Mouse (Mus musculus): ENCODE results near the gene Tmem203.

Gene Tmem203

DNA sequence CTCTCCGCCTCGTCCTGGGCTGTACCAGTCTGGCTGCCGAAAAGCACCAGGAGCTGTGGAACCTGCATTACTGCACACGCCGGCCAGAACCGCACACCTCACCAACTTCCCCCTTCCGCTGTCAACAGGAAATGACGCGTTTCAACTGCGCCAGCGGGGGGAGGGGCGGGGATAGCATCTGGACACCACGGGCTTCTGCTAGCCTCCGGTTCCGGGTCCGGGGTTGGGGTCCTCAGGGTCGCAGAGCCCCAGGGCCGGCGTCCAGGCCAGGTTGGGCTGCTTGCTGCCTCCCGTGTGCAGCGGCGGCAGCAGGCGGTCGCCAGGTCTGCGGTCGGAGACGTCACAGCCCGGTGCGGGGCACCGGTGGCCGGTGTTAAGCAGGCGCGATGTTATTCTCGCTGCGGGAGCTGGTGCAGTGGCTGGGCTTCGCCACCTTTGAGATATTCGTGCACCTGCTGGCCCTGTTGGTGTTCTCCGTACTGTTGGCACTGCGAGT lies at the start of gene Tmem203:
Gene Tmem203, plus strand, starts transcription at position 156 of the 496 bp plus-strand sequence.
- peak; percentile 91 to 94 for DNase-seq

DNA sequence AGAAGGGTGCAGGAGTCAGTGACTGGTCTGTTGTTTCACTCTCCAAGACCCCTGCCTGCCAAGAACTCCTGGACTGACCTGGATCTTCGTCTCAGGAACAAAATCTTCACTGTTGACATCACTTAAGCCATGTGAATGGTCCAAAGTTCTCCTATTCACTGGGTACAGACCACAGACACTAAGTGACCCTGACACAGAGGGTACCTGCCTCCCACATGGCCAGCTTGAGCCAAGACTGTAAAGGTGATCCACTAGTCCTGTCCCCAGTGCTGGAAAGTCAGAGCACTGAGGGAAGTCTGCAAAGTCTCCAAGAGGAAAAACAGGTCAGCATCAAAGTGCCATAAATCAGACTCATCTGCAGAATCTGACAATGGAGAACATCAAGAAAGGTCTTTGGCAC lies 47.6 kb upstream of the Tmem203 start:
- DNase-seq = no peak

DNA sequence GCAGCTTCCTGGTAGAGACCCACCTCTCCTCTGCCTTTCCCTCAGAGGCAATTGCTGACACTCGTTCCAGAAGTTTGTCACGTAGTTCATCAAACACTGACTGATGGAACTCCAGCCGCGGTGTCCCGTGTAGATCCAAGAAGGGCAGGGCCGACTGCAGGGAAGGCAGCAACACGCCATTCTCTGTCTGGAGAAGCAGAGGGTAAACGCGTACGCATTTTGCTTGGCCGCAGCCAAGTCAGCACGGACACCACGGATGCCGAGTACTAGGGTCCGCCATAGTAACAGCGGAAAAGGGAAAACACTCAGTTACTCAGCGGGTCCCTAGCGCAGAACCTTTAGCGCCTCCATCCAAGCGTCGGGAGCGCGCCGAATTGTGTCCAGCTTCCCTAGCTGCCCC lies 44.6 kb upstream of the Tmem203 start:
- DNase-seq = no peak

GRCm38 (mm10) chr2:25211121-25211670 lies 44.0 kb upstream of the Tmem203 start, which contains the start of gene Nelfb:
Gene Nelfb (minus strand): TSS chr2:25211489.
- DNase-seq = peak; percentile 92 to 94

- DNase-seq = no peak
Measured at GRCm38 (mm10) chr2:25213266-25213865, 41.9 kb upstream of the Tmem203 start.

- no peak for DNase-seq
Measured at GRCm38 (mm10) chr2:25214444-25214843, 40.8 kb upstream of the Tmem203 start, which contains the start of gene Stpg3. Gene Stpg3 (minus strand): TSS chr2:25214637.

GRCm38 (mm10) chr2:25217666-25218065 lies 37.6 kb upstream of the Tmem203 start:
- no peak for DNase-seq

- no peak for DNase-seq
Measured at GRCm38 (mm10) chr2:25218445-25218844, 36.8 kb upstream of the Tmem203 start, which contains the start of gene Fam166a. Gene Fam166a (plus strand): TSS chr2:25218745.

GRCm38 (mm10) chr2:25221331-25221772 lies 33.9 kb upstream of the Tmem203 start:
- DNase-seq = no peak

DNA sequence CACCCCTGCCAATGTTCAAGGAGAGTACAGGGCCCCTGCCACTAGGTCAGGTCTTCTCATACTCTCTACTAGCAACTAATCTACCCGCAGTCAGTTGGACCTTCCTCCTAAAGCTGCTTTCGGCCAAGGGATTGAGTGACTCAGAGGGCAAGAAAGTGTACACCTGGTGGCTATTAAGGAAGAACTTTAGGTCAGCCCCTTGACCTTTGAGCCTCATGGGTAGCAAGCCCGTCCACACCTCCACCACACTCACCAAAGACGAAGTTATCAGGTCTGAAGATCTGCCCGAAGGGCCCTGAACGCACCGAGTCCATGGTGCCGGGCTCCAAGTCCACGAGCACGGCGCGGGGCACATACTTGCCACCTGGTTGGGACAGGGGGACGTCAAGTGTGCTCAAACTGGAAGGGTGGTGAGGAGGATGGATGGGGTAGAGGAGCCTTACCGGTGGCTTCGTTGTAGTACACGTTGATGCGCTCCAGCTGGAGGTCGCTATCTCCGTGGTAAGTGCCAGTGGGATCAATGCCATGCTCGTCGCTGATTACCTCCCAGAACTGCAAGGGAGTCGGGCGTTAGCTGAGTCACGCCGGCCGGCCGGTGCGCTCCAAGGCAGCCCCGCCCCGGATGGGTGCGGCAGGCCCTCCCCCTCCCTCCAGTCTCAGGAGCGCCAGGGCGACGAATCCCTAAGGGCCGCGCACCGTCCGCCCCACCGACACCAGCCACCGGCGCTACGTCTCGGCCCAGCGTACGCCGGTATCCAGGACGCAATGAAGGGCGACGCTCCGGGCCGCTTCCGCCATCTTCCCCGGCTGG lies 31.4 kb upstream of the Tmem203 start:
- peak; percentile 73 to 81 for DNase-seq

GRCm38 (mm10) chr2:25224492-25224765 lies 30.8 kb upstream of the Tmem203 start, which contains the start of gene Tubb4b:
Gene Tubb4b (minus strand): TSS chr2:25224702.
- DNase-seq = no peak

- peak; percentile 97 to 98 for DNase-seq
Measured at GRCm38 (mm10) chr2:25224766-25225752, 30.2 kb upstream of the Tmem203 start.

DNA sequence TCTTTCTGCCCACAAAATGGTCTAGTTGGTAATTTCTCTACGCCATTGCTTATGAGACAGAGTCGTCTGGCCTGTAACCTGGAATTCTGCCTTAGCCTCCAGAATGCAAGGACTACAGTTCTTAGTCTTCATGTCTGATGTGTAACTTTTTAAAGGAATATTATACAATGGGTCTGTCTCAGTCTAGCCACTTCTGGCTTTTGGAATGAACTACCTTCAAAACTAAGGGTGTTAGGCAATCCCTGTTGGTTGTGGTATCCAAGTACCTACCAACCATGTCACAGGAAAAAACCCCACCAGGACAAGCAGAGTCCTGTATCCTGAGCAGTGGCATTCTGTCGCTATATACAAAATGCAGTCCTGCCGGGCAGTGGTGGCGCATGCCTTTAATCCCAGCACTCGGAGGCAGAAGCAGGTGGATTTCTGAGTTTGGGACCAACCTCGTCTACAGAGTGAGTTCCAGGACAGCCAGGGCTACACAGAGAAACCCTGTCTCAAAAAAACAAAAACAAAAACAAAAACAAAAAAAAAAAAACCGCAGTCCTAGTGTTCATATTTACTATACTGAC lies 29.3 kb upstream of the Tmem203 start:
- peak in 1 of 2 experiments; percentile 12 for DNase-seq

- peak in 1 of 2 experiments; percentile 42 for DNase-seq
Measured at GRCm38 (mm10) chr2:25226864-25227263, 28.4 kb upstream of the Tmem203 start.

DNA sequence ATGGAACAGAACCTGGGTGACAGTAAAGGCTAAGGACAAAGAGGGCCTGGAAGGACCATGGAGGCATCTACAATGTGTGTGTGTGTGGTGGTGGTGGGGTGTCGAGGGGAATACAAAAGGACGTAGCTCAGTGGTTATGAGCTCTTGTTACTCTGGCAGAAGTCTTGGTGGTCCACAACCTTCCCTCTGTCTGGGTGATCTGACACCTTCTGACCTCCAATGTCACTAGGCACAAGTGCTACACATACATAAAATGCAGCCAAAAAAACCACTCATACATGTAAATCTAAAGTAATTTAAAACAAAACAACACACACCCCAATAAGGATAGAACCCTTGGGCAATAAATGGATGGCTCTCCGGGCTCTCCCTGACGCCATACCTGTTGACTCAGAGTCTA lies 27.8 kb upstream of the Tmem203 start:
- DNase-seq = no peak

GRCm38 (mm10) chr2:25228431-25228889 lies 26.8 kb upstream of the Tmem203 start:
- peak; percentile 89 to 92 for DNase-seq

DNA sequence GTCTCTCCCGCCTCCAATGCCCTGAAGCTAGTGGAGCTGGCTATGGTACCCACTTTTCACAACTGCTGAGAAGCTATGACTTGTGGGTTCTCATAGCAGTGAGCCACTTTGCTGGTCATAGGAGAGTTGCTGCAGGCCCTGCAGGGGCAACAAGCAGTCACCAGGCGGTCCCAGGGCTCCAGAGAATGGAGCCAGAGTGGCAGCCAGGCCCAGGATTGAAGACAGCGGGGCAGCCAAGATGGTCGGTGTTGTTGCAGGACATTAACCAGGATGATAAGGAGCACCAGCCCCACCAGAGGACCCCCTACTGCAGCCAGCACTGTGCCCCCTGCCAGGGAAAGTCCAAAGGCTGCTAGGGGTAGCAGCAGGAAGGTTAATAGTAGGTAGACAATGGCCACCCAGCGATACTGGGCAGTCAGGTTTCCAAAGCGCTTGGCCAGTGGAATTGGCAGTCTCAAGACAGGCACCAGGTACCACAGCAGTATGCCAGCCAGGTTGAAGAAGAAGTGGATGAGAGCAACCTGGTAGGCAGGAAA lies 26.2 kb upstream of the Tmem203 start:
- peak in 1 of 2 experiments; percentile 42 for DNase-seq

- no peak for DNase-seq
Measured at GRCm38 (mm10) chr2:25229582-25229981, 25.7 kb upstream of the Tmem203 start.

- no peak for DNase-seq
Measured at GRCm38 (mm10) chr2:25230581-25230980, 24.7 kb upstream of the Tmem203 start.

- DNase-seq = no peak
Measured at GRCm38 (mm10) chr2:25231038-25231437, 24.2 kb upstream of the Tmem203 start.

- DNase-seq = no peak
Measured at GRCm38 (mm10) chr2:25233421-25233820, 21.8 kb upstream of the Tmem203 start.

- DNase-seq = no peak
Measured at GRCm38 (mm10) chr2:25234050-25234449, 21.2 kb upstream of the Tmem203 start, which contains the start of gene Slc34a3. Gene Slc34a3 (minus strand): TSS chr2:25234364.
